Mouse (Mus musculus): ENCODE results near the gene Clec4e.
"Not testable (repeated sequence)": the region's sequence is repeated elsewhere in the genome, so short reads cannot be mapped to it uniquely, and the experiment has no call there.

Gene Clec4e

DNA sequence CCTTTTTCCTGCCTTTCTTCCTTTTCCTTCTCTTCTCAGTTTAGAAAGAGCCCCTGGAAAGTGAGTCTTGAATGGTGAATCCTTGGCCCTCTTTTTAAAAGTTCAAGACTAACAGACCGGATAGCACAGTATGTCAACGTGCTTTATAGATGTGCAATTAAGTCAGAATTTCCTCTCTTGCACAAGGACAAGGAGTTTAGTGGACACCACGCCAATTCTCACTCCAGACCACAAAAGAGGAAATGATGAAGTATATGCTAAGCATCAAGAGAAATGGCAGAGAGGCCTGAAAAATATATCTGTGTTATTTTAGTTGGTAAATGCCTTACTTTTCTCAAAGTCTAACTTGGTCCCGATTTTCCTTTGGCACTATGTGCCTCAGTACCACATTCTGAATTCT lies at the start of gene Clec4e:
Gene Clec4e, minus strand, starts transcription at position 118 of the 400 bp plus-strand sequence.
- no peak for DNase-seq (ENCODE audit: extremely low read depth, low read depth)

DNA sequence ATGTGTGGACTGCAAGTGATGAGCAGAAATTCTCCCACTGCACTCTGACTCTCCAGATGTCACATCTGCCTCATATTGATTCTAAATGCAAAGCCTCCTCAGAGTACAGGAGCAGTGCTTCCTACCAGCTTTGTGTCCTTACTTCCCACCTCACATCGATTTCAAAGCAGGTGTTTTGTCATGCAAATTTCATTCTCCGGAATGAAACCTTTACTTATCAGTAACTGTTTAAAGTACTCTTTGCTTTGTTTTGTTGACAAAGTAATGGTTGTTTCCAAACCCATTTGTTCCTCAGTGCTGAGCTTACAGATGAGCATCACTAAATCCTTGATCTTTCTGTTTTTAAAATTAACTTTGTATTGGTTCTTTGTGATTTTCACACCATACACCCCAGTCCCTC lies 42.8 kb upstream of the Clec4e start:
- DNase-seq (ENCODE audit: extremely low read depth, low read depth), result no peak

DNA sequence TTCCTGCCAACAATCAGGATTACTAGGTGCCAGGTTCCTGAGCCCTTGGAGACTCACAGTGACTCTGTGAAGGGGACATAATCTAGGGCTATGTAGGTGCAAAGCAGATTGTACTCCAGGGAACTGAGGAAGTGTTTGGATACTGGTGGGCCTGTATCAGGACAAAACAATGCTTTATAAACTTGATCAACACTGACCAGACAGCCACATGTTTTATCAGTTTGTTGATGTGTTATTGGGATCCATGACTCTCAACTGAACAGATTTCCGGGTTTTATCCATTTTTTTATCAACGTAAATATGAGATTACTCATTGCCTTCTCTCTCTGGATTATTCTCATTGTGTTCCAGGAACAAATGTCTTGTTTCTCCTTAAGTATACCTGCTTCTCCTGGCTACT lies 18.4 kb upstream of the Clec4e start, which contains the start of gene Vmn2r19:
Gene Vmn2r19, plus strand, starts transcription at position 301 of the 400 bp plus-strand sequence.
- DNase-seq (ENCODE audit: extremely low read depth, low read depth), result no peak

DNA sequence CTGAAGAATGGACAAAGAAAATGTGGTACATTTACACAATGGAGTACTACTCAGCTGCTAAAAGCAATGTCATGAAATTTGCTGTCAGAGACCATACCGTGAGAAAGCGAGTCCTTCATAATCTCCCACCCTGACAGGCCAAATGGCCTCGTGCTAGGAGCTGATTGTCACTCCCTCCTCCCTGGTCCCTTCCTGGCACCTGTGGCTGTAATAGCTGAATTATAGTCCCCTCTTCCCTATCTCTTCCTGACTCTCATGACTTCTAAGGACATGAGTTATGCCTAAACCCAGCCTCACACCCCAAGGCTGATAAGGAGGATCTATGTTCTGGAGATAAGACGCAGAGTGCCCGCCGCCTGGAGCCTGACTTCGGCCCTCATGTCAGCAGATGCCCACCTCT lies 16.6 kb upstream of the Clec4e start:
- not testable (repeated sequence) for DNase-seq (ENCODE audit: extremely low read depth, low read depth)

DNA sequence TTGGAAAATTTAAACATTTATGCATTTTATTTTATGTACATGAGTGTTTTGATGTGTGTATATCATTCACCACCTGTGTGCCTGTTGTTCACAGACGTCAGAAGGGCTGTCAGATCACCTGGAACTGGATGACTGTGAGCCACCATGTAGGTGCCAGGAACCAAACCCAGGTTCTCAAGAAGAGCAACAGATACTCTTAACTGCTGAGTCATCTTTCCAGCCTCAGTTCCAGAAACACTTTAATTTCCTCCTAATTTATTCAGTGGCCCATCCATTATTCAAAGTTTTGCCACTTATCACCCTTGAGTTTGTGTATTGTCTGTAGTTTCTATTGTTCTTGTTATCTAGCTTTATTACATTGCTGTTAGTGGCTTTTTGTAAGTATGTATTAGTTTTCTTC lies 7.0 kb upstream of the Clec4e start:
- no peak for DNase-seq (ENCODE audit: extremely low read depth, low read depth)

DNA sequence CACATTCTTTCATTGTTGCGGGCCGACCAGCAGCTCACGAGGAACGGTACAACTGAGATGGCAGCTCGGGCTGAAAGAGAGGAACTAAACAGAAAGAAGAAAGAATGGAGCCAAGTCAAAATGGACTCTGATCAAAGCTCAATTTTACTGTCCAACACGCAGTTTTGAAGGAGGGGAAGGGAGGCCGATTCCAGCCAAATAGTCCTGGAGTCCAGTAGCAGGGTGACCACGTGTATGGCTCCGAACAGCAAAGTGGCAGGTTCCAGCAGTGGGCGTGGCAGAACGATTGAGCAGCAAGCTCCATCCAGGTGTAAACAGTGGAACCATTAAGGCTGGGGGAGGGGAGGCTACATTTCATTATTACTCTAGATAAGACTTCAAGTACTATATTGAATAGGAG lies 3.8 kb upstream of the Clec4e start:
- not testable (repeated sequence) for DNase-seq (ENCODE audit: extremely low read depth, low read depth)

DNA sequence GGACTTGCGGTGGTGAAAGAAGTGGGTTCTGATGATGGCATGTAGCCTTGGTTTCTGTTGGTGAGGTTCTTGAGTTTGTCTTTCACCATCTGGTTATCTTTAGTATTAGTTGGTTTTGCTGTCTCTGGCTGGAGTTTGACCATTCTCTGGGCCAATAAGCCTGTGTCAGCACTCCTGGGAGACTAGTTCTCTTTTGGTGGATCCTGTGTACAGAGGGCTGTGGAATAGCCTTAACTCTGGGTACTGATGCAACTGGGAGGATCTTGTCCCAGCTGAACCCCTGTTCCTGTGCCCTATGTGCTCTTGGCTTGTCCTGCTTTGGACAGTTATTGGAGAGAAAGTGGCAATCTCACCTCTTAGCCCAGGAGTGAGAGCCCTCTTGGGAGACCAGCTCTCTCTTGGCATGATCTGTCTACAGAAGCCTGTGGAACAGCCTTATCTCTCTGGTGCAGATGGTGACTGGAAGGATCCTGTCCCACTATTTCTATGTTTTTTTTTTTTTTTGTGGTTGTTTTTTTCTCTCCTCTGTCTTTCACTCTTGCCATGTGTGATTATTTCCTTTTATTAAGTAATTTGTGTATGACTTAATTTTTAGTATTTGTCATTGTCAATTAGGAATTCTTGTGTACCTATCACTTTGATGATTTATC lies 3.2 kb upstream of the Clec4e start:
- peak; percentile 81 for DNase-seq (ENCODE audit: extremely low read depth, low read depth)

DNA sequence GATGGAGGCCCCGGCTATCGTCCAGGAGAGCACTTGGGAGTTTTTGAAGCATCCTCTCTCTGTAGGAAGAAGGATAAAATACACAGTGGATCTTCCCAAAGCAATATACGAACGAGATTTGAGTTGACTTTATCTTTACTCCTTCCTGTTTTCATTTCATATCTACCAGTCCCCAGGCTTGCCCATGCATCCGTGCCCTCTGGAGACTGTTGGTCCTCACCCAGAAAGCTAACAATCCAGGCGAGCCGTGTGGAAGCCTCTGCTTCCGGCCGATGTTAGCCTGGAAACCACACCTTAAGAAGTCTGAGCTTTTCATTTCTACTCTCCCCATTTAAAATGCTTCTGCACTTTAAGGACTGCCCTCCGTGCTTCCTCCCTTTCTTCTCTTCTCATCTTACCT lies 739 bp downstream of the Clec4e start:
- DNase-seq (ENCODE audit: extremely low read depth, low read depth), result peak; percentile 78

DNA sequence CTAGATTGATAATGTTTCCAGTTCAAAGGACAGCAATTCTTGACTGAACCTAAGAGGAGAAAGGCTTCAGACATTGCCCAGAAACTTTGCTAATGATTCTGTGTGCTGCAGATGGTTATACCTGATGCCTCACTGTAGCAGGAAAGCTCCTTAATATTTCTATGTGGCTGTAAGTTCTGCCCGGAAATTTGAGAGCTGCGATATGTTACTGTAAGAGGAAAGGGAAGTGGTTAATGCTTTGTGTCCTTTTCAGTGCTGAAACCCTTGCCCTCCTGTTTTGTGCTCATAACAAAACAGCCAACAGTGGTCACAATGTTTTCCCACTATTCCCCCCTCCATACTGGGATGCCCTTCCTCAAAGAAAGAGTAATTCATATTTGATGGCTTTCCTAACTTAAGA lies 3.4 kb downstream of the Clec4e start:
- no peak for DNase-seq (ENCODE audit: extremely low read depth, low read depth)

DNA sequence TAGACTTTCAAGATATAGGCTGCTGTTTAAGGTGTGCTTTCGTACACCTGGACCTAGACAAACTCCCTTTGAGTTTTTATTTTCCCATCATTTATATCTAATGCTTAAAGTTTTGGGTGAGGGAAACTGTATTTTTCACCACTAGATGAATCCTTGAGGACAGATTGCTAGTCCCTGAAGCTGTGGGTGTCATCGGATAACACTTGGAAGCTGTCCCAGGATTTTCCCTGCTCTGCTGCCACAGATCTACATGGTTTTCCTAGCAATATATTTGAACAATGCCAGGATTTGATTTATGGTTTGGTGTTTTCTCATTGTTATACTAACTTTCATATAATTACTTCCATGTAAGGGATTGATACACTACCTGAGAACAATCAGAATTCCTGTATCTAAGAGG lies 10.2 kb downstream of the Clec4e start:
- no peak for DNase-seq (ENCODE audit: extremely low read depth, low read depth)

DNA sequence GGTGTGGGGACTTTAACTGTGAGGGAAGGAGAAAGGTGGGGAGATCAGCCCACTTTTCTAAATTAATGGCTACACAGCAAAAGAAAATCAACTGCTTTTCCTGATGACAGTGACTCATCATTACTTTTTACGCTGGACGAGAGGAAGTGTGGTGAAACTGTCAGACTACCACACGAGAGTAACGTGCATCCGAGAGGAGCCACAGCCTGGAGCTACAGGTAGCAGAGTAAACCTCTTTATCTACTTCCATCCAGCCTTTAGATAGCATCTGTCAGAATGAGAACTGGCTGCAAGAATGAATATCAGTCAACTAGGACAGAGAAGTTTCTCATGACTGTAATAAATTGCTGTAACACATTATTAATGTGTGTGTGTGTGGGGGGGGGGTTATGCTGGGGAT lies 22.7 kb downstream of the Clec4e start:
- DNase-seq (ENCODE audit: extremely low read depth, low read depth), result peak; percentile 40

DNA sequence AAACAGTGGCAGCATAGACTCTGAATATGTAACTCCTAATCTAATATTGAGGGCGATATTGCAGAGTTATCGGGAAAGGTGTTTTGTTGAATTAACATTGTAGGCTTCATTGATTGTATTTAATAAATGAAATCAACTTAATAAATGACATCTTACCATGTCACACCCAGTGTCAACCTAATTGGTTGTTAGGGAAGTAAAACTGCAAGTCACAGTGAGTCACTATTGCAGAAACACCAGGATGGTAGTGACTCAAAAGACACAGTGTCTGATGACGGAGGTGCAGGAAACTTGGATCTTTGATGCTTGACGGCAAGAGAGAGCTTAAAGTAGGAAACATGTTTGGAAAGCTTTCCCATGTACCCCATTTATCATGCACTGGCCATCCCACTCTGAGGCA lies 23.9 kb downstream of the Clec4e start:
- peak; percentile 61 for DNase-seq (ENCODE audit: extremely low read depth, low read depth)

DNA sequence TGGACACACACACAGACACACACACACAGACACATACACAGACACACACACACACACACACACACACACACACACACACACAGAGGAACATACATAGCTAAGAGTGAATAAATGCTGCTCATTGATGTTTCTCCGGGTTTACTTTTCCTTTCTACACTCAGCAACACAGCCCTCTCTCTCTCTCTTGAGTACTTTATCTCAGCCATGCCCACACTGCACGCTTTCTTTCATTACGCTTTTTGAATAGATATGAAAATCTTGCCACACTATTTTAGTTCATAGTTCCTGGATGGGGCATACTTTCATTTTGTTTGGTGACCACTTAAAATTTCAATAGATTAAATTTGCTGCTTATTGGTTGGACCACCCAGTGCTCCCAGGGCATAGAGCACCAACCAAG lies 25.5 kb downstream of the Clec4e start:
- DNase-seq (ENCODE audit: extremely low read depth, low read depth), result no peak

DNA sequence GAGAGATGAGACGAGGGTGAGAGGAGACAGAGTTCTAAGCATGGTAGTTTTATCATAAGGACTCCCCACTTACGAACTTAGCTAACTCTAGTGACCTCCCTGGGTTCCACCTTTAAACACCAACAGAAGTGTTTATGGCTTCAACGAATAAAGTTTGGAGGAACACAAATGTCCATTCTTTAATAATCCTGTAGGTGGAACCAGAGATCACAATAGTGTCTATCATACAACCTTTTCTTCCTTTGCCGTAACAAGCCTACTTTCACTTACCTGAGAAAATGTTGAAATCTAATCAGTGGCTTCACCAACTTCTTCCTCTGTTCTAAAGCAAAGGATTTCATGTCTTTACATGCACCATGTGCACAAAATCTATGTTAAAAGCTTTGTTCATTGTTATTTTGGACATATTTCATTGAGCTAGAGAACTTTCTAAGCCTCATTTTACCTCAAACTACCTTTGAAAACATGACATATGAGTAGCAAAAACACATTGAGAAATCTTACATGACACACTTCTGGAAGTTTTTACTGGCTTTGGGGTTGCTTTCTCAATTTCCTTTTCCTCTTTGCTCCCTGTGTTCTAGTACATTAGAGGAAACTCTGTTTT lies 28.0 kb downstream of the Clec4e start, which contains the start of gene Clec4d:
Gene Clec4d, plus strand, starts transcription at position 557 of the 607 bp plus-strand sequence.
- DNase-seq (ENCODE audit: extremely low read depth, low read depth), result no peak

DNA sequence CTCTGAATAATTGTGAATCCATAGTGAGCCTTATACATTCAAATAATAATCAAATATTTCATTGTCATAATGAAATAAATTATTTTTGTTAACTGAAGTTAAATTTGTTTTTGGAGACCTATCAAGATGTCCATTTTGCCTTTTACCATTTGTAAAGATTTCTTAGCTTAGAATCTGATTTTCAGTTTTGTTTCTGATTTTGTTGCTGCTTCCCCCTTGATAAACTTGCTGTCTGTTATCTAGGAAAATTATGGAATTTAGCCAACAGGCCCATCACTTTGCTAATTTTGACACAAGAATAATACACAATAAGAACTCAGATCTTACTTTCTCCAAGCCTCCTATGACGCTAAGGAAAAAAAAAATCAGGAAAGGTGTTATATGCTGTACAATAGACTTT lies 28.8 kb downstream of the Clec4e start:
- no peak for DNase-seq (ENCODE audit: extremely low read depth, low read depth)

DNA sequence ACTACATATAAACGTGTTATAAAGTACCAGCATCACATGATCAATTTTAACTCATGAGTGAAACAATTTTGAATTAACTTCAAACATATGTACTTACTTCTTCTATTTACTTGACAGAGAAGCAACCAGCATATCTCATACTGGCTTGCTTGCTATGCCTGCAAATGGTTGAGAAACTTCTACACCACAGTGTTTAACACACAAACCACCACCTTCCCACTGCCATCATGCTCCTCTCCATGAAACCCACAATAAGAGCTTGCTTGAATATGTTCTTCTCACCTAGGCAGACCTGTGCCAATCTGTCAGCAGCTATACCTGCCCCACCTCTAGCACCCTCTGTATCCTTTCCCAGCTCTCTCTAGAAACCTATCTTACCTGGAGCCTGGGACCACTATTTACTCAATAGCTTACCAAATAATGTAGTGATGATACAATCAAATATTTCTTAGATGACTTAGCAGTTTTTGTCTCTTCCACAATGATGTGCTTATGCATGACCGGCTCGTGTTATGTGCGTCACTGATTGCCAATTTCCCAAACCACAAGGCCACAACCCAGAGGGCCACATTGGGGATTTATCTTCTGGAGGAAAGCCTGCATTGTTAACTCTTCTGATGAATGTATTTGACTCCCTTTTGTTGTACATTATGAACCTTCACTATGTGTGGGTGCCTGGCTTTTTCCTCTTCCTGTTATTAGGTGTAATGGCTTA lies 29.6 kb downstream of the Clec4e start:
- DNase-seq (ENCODE audit: extremely low read depth, low read depth), result no peak

DNA sequence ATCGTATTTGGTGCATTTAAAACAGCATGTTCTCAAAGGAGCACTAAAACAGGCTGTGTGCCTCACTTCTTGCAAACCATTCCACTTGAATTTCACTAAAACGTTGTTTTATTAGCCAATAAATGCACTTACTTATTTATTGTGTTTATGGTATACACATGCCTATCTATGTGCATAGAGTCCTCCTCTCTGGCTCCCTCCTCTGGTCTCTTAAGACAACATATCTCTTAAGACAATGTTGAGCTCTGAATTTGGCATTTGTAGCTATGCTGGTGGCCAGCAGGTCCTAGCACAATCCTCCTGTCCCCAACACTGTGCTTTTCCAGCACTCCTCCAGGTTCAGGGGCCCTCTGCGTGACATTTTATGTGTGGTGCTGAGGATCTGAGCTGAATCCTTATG lies 30.7 kb downstream of the Clec4e start:
- no peak for DNase-seq (ENCODE audit: extremely low read depth, low read depth)

DNA sequence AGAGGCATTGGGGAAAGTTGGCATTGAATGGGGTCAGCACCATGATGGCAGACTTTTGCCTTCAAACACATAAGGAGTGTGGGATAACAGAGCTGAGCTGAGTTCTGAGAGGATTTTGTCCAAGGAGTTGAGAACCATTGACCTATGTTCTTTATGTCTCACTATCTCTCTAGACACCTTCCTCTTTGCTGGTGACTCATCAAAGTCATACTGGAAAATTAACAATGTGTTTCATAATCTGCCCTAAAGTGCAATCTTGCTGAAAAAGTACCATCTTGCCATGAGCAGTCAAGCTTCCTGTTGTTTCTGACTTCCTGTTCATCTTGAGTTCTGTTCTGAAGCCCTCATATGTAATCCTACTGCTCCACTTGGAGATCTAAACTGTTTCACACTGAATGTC lies 36.9 kb downstream of the Clec4e start:
- DNase-seq (ENCODE audit: extremely low read depth, low read depth), result peak; percentile 87

DNA sequence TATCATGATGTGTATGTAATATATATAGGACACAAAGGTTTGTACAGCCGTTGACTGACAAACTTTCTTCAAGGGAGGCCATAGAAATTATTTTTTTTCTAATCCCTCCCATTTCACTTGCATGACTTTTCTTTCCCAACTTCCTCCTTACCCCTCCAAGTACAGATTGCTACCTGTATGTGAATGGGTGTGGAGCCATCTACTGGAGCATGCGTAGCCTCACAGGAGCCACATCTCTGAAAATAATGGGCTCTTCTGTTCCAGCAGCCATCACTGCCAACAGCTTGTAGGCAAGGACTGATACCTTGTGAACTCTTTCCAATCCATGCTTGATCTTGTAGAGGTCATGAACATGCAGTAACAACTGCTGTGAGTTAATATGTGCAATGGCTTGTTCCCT lies 40.8 kb downstream of the Clec4e start:
- not testable (repeated sequence) for DNase-seq (ENCODE audit: extremely low read depth, low read depth)

DNA sequence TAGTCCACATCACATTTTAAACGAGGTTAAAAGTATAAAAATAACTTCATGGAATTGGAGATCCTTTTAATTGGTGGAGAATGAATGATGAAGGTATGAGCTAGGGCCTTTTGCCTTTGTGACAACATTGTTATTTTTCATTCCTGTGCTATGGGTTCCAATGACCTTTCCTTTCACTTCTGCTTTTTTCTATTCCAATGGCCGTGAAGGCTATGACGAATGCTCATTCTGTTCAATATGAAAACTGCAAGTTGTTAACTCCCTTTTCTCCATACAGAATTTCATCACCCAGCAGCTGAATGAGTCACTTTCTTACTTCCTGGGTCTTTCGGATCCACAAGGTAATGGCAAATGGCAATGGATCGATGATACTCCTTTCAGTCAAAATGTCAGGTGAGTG lies 45.5 kb downstream of the Clec4e start:
- DNase-seq (ENCODE audit: extremely low read depth, low read depth), result no peak

DNA sequence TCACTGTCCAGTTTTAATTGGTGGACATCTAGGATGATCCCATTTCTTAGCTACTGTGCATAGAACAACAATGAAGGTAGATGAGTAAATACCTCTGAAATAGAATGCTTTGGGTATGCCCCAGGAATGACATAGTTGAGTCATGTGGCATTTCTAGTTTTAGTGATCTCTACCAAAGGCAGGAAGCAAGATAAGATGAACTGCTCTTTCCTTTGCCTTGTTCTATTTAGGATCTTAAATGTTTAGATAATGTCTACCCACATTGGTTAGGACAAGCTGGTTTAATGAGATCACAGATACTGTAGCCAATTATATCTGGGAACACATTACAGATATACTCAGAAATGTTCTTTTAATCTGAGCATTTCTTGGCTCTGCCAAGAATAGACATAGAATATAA lies 52.1 kb downstream of the Clec4e start:
- DNase-seq (ENCODE audit: extremely low read depth, low read depth), result no peak
